Mouse (Mus musculus): Measurements from ENCODE around the gene Irgm1.
"Not testable (repeated sequence)": the region's sequence is repeated elsewhere in the genome, so short reads cannot be mapped to it uniquely, and the experiment has no call there.

Gene Irgm1

GRCm38 (mm10) chr11:48871201-48871772, at the start of gene Irgm1:
Gene Irgm1, minus strand, starts transcription at chr11:48871683.
- peak; percentile 81 for DNase-seq

- DNase-seq: no peak
These were observed 46.9 kb upstream of the Irgm1 start for GRCm38 (mm10) chr11:48918380-48918779.

- no peak for DNase-seq
These were observed 42.1 kb upstream of the Irgm1 start for GRCm38 (mm10) chr11:48913611-48914010.

- no peak for DNase-seq
These were observed 37.0 kb upstream of the Irgm1 start for GRCm38 (mm10) chr11:48908459-48908858.

- no peak for DNase-seq
These were observed 30.5 kb upstream of the Irgm1 start, which contains the start of gene Gm5431 for GRCm38 (mm10) chr11:48902021-48902420. Gene Gm5431, minus strand, starts transcription at chr11:48902214.

- not testable (repeated sequence) for DNase-seq
These were observed 30.1 kb upstream of the Irgm1 start for GRCm38 (mm10) chr11:48901567-48901930.

- DNase-seq: not testable (repeated sequence)
These were observed 29.4 kb upstream of the Irgm1 start for GRCm38 (mm10) chr11:48900654-48901566.

- no peak for DNase-seq
These were observed 27.4 kb upstream of the Irgm1 start for GRCm38 (mm10) chr11:48898812-48899431.

GRCm38 (mm10) chr11:48876680-48877079, 5.2 kb upstream of the Irgm1 start:
- no peak for DNase-seq

GRCm38 (mm10) chr11:48875343-48875837, 3.9 kb upstream of the Irgm1 start:
- not testable (repeated sequence) for DNase-seq

- DNase-seq: peak; percentile 38
These were observed 3.0 kb upstream of the Irgm1 start for GRCm38 (mm10) chr11:48874465-48874864.

- DNase-seq: peak; percentile 23
These were observed 2.3 kb upstream of the Irgm1 start for GRCm38 (mm10) chr11:48873591-48874290.

GRCm38 (mm10) chr11:48872695-48873300, 1.3 kb upstream of the Irgm1 start:
- no peak for DNase-seq

GRCm38 (mm10) chr11:48871817-48872541, 496 bp upstream of the Irgm1 start:
- peak; percentile 63 for DNase-seq

- DNase-seq: no peak
These were observed 702 bp downstream of the Irgm1 start for GRCm38 (mm10) chr11:48870781-48871180.

GRCm38 (mm10) chr11:48869380-48870110, 1.9 kb downstream of the Irgm1 start:
- peak; percentile 41 for DNase-seq

- DNase-seq: no peak
These were observed 5.0 kb downstream of the Irgm1 start for GRCm38 (mm10) chr11:48866481-48866880.

GRCm38 (mm10) chr11:48863808-48864207, 7.7 kb downstream of the Irgm1 start:
- no peak for DNase-seq

- no peak for DNase-seq
These were observed 8.6 kb downstream of the Irgm1 start for GRCm38 (mm10) chr11:48862784-48863319.

- peak; percentile 39 for DNase-seq
These were observed 12.5 kb downstream of the Irgm1 start for GRCm38 (mm10) chr11:48859014-48859413.
